Mouse (Mus musculus) gastrocnemius, postnatal 25 days (tissue): ENCODE results near the gene Milr1. TPM values are rescaled to one million over a fixed set of nuclear protein-coding genes. Genes with fewer than 3 reads are reported as not detected.
"Not testable (repeated sequence)": the region's sequence is repeated elsewhere in the genome, so short reads cannot be mapped to it uniquely, and the experiment has no call there.

Source experiments
- DNase-seq: peaks from one replicate; pipeline ENCODE4 v3.0.0; 2022
- total RNA-seq, 2 experiments: library from RNA; stranded (reverse); gene quantifications; 1 replicate in 1 of 2; 2 replicates in 1 of 2; pipeline ENCODE4 v1.2.3; 2021

The Milr1 gene
- total RNA-seq, 2 experiments from 2014 or later: not detected

- no peak for DNase-seq
Observed at GRCm38 (mm10) chr11:106730714-106731113, 20.3 kb upstream of the Milr1 start.

- no peak for DNase-seq
Observed at GRCm38 (mm10) chr11:106736614-106737013, 14.4 kb upstream of the Milr1 start.

GRCm38 (mm10) chr11:106737178-106737621, 13.8 kb upstream of the Milr1 start:
- DNase-seq: peak; percentile 53

- no peak for DNase-seq
Observed at GRCm38 (mm10) chr11:106739116-106739515, 11.9 kb upstream of the Milr1 start.

GRCm38 (mm10) chr11:106740724-106741123, 10.3 kb upstream of the Milr1 start:
- DNase-seq: not testable (repeated sequence)

- no peak for DNase-seq
Observed at GRCm38 (mm10) chr11:106741232-106741631, 9.8 kb upstream of the Milr1 start.

GRCm38 (mm10) chr11:106741826-106742225, 9.2 kb upstream of the Milr1 start:
- DNase-seq: no peak

- no peak for DNase-seq
Observed at GRCm38 (mm10) chr11:106742388-106742841, 8.6 kb upstream of the Milr1 start.

- DNase-seq: no peak
Observed at GRCm38 (mm10) chr11:106744949-106745348, 6.1 kb upstream of the Milr1 start.

GRCm38 (mm10) chr11:106749557-106750120, 1.4 kb upstream of the Milr1 start:
- DNase-seq: not testable (repeated sequence)

- DNase-seq: no peak
Observed at GRCm38 (mm10) chr11:106750121-106750751, 790 bp upstream of the Milr1 start, which contains the start of gene Pecam1. Gene Pecam1 (minus strand): TSS chr11:106750628.

GRCm38 (mm10) chr11:106752103-106752502, 1.1 kb downstream of the Milr1 start:
- peak; percentile 20 for DNase-seq

GRCm38 (mm10) chr11:106753314-106753713, 2.3 kb downstream of the Milr1 start:
- no peak for DNase-seq

- no peak for DNase-seq
Observed at GRCm38 (mm10) chr11:106755583-106755982, 4.6 kb downstream of the Milr1 start.

- DNase-seq: no peak
Observed at GRCm38 (mm10) chr11:106759028-106759427, 8.0 kb downstream of the Milr1 start.

GRCm38 (mm10) chr11:106760511-106760910, 9.5 kb downstream of the Milr1 start:
- no peak for DNase-seq

GRCm38 (mm10) chr11:106762139-106762799, 11.2 kb downstream of the Milr1 start:
- DNase-seq: peak; percentile 20

GRCm38 (mm10) chr11:106762800-106763185, 11.8 kb downstream of the Milr1 start:
- no peak for DNase-seq

GRCm38 (mm10) chr11:106766611-106767162, 15.7 kb downstream of the Milr1 start:
- DNase-seq: no peak

GRCm38 (mm10) chr11:106767516-106767915, 16.5 kb downstream of the Milr1 start:
- DNase-seq: no peak

- no peak for DNase-seq
Observed at GRCm38 (mm10) chr11:106770195-106770974, 19.4 kb downstream of the Milr1 start.

- DNase-seq: no peak
Observed at GRCm38 (mm10) chr11:106773061-106773460, 22.0 kb downstream of the Milr1 start.
